Mouse (Mus musculus): ENCODE data around the gene Map7d2. TPM values are rescaled to one million over a fixed set of nuclear protein-coding genes. Genes with fewer than 3 reads are reported as not detected.
A peak's percentile ranks its signal among the peaks of the same experiment; 100 is the strongest.

The Map7d2 gene
- polyA plus RNA-seq, 1 experiment = 0.14 TPM

DNA sequence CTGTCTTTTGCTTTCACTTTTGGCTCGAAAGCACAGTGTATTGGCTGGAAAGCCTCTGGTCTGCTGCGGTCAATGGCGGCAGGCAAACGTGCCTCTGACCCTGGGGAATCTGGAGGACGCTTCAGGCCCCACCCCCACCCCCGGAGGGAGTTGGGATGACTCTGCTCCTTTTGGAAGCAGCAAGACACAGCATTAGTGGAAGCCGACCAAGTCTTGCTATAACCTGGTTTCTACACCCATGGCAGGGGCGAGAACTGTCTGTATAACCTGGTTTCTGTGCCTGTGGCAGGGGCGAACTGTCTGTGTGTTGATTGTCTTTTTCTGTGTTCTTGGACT is 96.3 kb downstream of the Map7d2 start:
- DNase-seq = no peak
- 92% methylated on average over 9 of the region's 9 CpGs for WGBS
- no peak overlapping the region for H3K4me3 ChIP-seq (ENCODE audit: insufficient read depth, low read depth, low read length)
- no peaks in the 10 kb centered on the region for H3K4me1 ChIP-seq (ENCODE audit: control insufficient read depth, insufficient read depth, low read length)
- H3K27ac ChIP-seq (ENCODE audit: insufficient read depth, low read depth, low read length) = no peak overlapping the region
- H3K27me3 ChIP-seq (replicated peaks; ENCODE audit: control insufficient read depth, insufficient read depth, low read length) = no peaks in the 10 kb centered on the region
- TF ChIP-seq CTCF (conservative IDR thresholded peaks at IDR 0.05; ENCODE audit: insufficient read depth, insufficient read length, low read depth, low read length) (no peak), POLR2A (IDR thresholded peaks at IDR 0.05; ENCODE audit: low read depth, low read length) (no peak)
- H3K36me3 ChIP-seq (ENCODE audit: control insufficient read depth, insufficient read depth, low read length) = no peaks in the 10 kb centered on the region

GRCm38 (mm10) chrX:159515599-159515998 is 101.2 kb downstream of the Map7d2 start:
- WGBS = 74% methylated on average over 6 of the region's 6 CpGs
- DNase-seq = peak; percentile 2
- Histone ChIP-seq H3K36me3 (ENCODE audit: control insufficient read depth, insufficient read depth, low read length) (no peaks in the 10 kb centered on the region), H3K4me1 (ENCODE audit: control insufficient read depth, insufficient read depth, low read length) (no peaks in the 10 kb centered on the region), H3K4me3 (ENCODE audit: insufficient read depth, low read depth, low read length) (no peak overlapping the region), H3K27ac (ENCODE audit: insufficient read depth, low read depth, low read length) (no peak overlapping the region), H3K27me3 (replicated peaks; ENCODE audit: control insufficient read depth, insufficient read depth, low read length) (no peaks in the 10 kb centered on the region)
- no peak for TF ChIP-seq CTCF (conservative IDR thresholded peaks at IDR 0.05; ENCODE audit: insufficient read depth, insufficient read length, low read depth, low read length)
- TF ChIP-seq POLR2A (IDR thresholded peaks at IDR 0.05; ENCODE audit: low read depth, low read length) = no peak

GRCm38 (mm10) chrX:159521780-159522179 is 107.4 kb downstream of the Map7d2 start:
- DNase-seq = no peak
- Histone ChIP-seq H3K4me3 (ENCODE audit: insufficient read depth, low read depth, low read length) (no peak overlapping the region), H3K4me1 (ENCODE audit: control insufficient read depth, insufficient read depth, low read length) (no peaks in the 10 kb centered on the region), H3K36me3 (ENCODE audit: control insufficient read depth, insufficient read depth, low read length) (no peaks in the 10 kb centered on the region), H3K27me3 (replicated peaks; ENCODE audit: control insufficient read depth, insufficient read depth, low read length) (no peaks in the 10 kb centered on the region), H3K27ac (ENCODE audit: insufficient read depth, low read depth, low read length) (no peak overlapping the region)
- 70% methylated on average over 3 of the region's 3 CpGs for WGBS
- no peak for TF ChIP-seq POLR2A (IDR thresholded peaks at IDR 0.05; ENCODE audit: low read depth, low read length)
- TF ChIP-seq CTCF (conservative IDR thresholded peaks at IDR 0.05; ENCODE audit: insufficient read depth, insufficient read length, low read depth, low read length) = no peak

DNA sequence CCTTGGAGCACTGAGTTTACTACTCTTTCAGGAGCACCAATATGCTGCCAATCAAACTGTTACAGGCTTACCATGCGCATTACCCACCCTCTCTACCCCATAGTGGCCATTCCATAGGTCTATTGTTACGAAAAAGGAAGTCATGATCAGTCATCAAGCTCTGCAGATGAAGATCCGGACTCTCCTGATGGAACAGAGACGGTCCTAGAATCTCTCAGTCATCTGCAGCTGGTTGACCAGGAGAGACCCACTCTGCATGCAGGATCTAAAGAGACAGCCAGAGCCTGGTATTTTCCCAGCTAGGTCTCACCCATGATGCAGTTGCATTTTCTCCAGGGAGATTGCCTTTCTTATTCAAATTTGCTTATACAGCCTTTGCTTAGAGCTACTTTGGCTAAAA is 108.3 kb downstream of the Map7d2 start:
- no peak overlapping the region for H3K27ac ChIP-seq (ENCODE audit: insufficient read depth, low read depth, low read length)
- no peaks in the 10 kb centered on the region for H3K36me3 ChIP-seq (ENCODE audit: control insufficient read depth, insufficient read depth, low read length)
- no peaks in the 10 kb centered on the region for H3K4me1 ChIP-seq (ENCODE audit: control insufficient read depth, insufficient read depth, low read length)
- H3K4me3 ChIP-seq (ENCODE audit: insufficient read depth, low read depth, low read length) = no peak overlapping the region
- no peak for TF ChIP-seq POLR2A (IDR thresholded peaks at IDR 0.05; ENCODE audit: low read depth, low read length)
- TF ChIP-seq CTCF (conservative IDR thresholded peaks at IDR 0.05; ENCODE audit: insufficient read depth, insufficient read length, low read depth, low read length) = no peak
- no peaks in the 10 kb centered on the region for H3K27me3 ChIP-seq (replicated peaks; ENCODE audit: control insufficient read depth, insufficient read depth, low read length)
- DNase-seq = no peak
- 81% methylated on average over 4 of the region's 4 CpGs for WGBS

- no peak for DNase-seq
- no peaks in the 10 kb centered on the region for H3K36me3 ChIP-seq (ENCODE audit: control insufficient read depth, insufficient read depth, low read length)
- no peak for TF ChIP-seq CTCF (conservative IDR thresholded peaks at IDR 0.05; ENCODE audit: insufficient read depth, insufficient read length, low read depth, low read length)
- no peak for TF ChIP-seq POLR2A (IDR thresholded peaks at IDR 0.05; ENCODE audit: low read depth, low read length)
- H3K4me3 ChIP-seq (ENCODE audit: insufficient read depth, low read depth, low read length) = no peak within 1 kb of the TSS
- no peaks in the 10 kb centered on the region for H3K27me3 ChIP-seq (replicated peaks; ENCODE audit: control insufficient read depth, insufficient read depth, low read length)
- no peaks in the 10 kb centered on the region for H3K4me1 ChIP-seq (ENCODE audit: control insufficient read depth, insufficient read depth, low read length)
- H3K27ac ChIP-seq (ENCODE audit: insufficient read depth, low read depth, low read length) = no peak within 1 kb of the TSS
- WGBS = 88% methylated on average over 6 of the region's 6 CpGs
These were observed 112.0 kb downstream of the Map7d2 start, which contains the start of gene Bclaf3 for GRCm38 (mm10) chrX:159526388-159526787. TSS of gene Bclaf3 (plus strand) at chrX:159526688.

GRCm38 (mm10) chrX:159532427-159532810 is 118.0 kb downstream of the Map7d2 start:
- peak overlapping the region; percentile 90 for H3K4me3 ChIP-seq (ENCODE audit: insufficient read depth, low read depth, low read length)
- no peaks in the 10 kb centered on the region for H3K27me3 ChIP-seq (replicated peaks; ENCODE audit: control insufficient read depth, insufficient read depth, low read length)
- peak; percentile 98 for DNase-seq
- H3K36me3 ChIP-seq (ENCODE audit: control insufficient read depth, insufficient read depth, low read length) = no peaks in the 10 kb centered on the region
- H3K27ac ChIP-seq (ENCODE audit: insufficient read depth, low read depth, low read length) = peak overlapping the region; percentile 81; the same call in 1 of the 2 replicates
- 2% methylated on average over 30 of the region's 38 CpGs for WGBS
- no peaks in the 10 kb centered on the region for H3K4me1 ChIP-seq (ENCODE audit: control insufficient read depth, insufficient read depth, low read length)
- TF ChIP-seq CTCF (conservative IDR thresholded peaks at IDR 0.05; ENCODE audit: insufficient read depth, insufficient read length, low read depth, low read length) = peak; percentile 76
- TF ChIP-seq POLR2A (IDR thresholded peaks at IDR 0.05; ENCODE audit: low read depth, low read length) = no peak

DNA sequence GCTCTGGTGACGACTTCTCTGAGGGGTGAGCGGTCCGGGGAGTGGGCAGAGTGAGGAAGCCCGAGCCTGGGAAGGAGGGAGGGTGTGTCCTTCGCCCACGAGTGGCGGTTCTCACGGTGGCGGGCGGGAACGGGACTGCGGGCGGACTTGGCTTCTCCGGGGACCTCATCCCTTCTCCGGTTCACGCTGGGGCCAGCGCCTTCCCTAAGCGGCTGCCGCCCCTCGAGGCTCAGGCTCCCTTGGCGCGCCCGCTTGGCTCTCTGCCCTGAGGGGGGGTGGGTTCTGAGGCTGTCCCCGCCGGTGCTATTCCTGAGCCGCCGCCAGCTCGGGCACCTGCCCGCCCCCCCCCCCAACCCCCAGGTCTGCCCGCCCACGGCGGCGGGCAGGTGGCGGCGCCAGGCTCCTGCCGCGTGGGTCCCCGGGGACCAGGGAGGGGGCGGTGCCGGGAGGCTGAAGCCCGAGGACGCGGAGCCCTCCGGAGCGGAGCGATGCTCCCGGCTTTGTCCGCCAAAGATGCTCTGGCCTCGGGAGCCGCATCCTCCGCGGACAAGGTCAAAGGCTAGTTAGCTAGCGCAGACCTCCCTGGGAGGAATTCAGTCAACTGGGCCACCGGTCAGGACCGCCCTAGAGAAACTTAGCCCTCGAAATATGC is 118.6 kb downstream of the Map7d2 start:
- TF ChIP-seq CTCF (conservative IDR thresholded peaks at IDR 0.05; ENCODE audit: insufficient read depth, insufficient read length, low read depth, low read length) (no peak), POLR2A (IDR thresholded peaks at IDR 0.05; ENCODE audit: low read depth, low read length) (no peak)
- no peaks in the 10 kb centered on the region for H3K4me1 ChIP-seq (ENCODE audit: control insufficient read depth, insufficient read depth, low read length)
- peak overlapping the region; percentile 81; the same call in 1 of the 2 replicates for H3K27ac ChIP-seq (ENCODE audit: insufficient read depth, low read depth, low read length)
- under 1% methylated on average over 42 of the region's 56 CpGs for WGBS
- no peaks in the 10 kb centered on the region for H3K36me3 ChIP-seq (ENCODE audit: control insufficient read depth, insufficient read depth, low read length)
- no peaks in the 10 kb centered on the region for H3K27me3 ChIP-seq (replicated peaks; ENCODE audit: control insufficient read depth, insufficient read depth, low read length)
- peak overlapping the region; percentile 90 for H3K4me3 ChIP-seq (ENCODE audit: insufficient read depth, low read depth, low read length)
- peak; percentile 34 for DNase-seq

Measured in kidney, adult 2 months (tissue).